Mouse (Mus musculus) small intestine, adult 2 months (tissue): Measurements from ENCODE around the gene Tas1r2. TPM values are rescaled to one million over a fixed set of nuclear protein-coding genes. Genes with fewer than 3 reads are reported as not detected.
A peak's percentile ranks its signal among the peaks of the same experiment; 100 is the strongest.

Source experiments
- H3K27ac ChIP-seq: fragments of 200-500 bp; 2 replicates; pipeline ENCODE4 v1.5.1; 2012; ENCODE audit warnings: low read depth, low read length, control low read depth, inconsistent platforms; ENCODE audit not compliant: insufficient read depth
- H3K27me3 ChIP-seq: fragments of 200-500 bp; 2 replicates; pipeline ENCODE4 v1.6.1; 2012; ENCODE audit warnings: mild to moderate bottlenecking, moderate library complexity, low read length, inconsistent platforms; ENCODE audit not compliant: control insufficient read depth, insufficient read depth
- H3K36me3 ChIP-seq: fragments of 200-500 bp; 2 replicates; pipeline ENCODE4 v1.6.1; 2012; ENCODE audit warnings: mild to moderate bottlenecking, low read length, control low read depth, inconsistent platforms; ENCODE audit not compliant: control insufficient read depth, insufficient read depth
- H3K4me1 ChIP-seq: fragments of 200-500 bp; 2 replicates; pipeline ENCODE4 v1.6.1; 2012; ENCODE audit warnings: low read length, inconsistent platforms, mixed read lengths; ENCODE audit not compliant: control insufficient read depth, insufficient read depth, insufficient read length
- H3K4me3 ChIP-seq: fragments of 200-500 bp; 2 replicates; pipeline ENCODE4 v1.5.1; 2012; ENCODE audit warnings: low read depth, mild to moderate bottlenecking, control low read depth, inconsistent platforms, low read length, moderate library complexity
- CTCF ChIP-seq: fragments of 200-500 bp; IDR thresholded peaks from 2 replicates; pipeline ENCODE4 v1.5.1; 2012; ENCODE audit warnings: low read depth, mild to moderate bottlenecking, control low read depth, inconsistent platforms, low read length, moderate library complexity, mixed read lengths; ENCODE audit not compliant: insufficient replicate concordance, insufficient read length; ENCODE audit errors: extremely low read depth
- POLR2A ChIP-seq: fragments of 200-500 bp; IDR thresholded peaks from 2 replicates; pipeline ENCODE4 v1.6.1; 2012; ENCODE audit warnings: low read depth, mild to moderate bottlenecking, control low read depth, inconsistent platforms, low read length, moderate library complexity
- WGBS: fragments of 180-500 bp; shearing (Covaris S2); methylation state at CpG from one replicate; pipeline ENCODE4 v1.1.7; 2018; 5-methylcytosine and 5-hydroxymethylcytosine counted together
- polyA plus RNA-seq: library from polyadenylated mRNA; depleted of rRNA; stranded (reverse); fragments of >200 nt; gene quantifications from 2 replicates; pipeline ENCODE4 v1.2.3, GENCODE M21; 2012

Gene Tas1r2
- polyA plus RNA-seq, 1 experiment: 0.41 TPM

GRCm38 (mm10) chr4:139637847-139638246 is 15.5 kb upstream of the Tas1r2 start:
- Histone ChIP-seq H3K27me3 (peaks cover 31% of the 10 kb centered on the region), H3K27ac (no peak overlapping the region; the same call in 1 of the 2 replicates), H3K4me3 (no peak overlapping the region), H3K36me3 (peaks cover 32% of the 10 kb centered on the region), H3K4me1 (peaks cover 22% of the 10 kb centered on the region)
- 36% methylated on average over 9 of the region's 9 CpGs for WGBS
- TF ChIP-seq POLR2A: no peak
- no peak for TF ChIP-seq CTCF

GRCm38 (mm10) chr4:139638356-139638755 is 15.0 kb upstream of the Tas1r2 start:
- Histone ChIP-seq H3K27ac (no peak overlapping the region), H3K36me3 (peaks cover 32% of the 10 kb centered on the region), H3K4me1 (peaks cover 22% of the 10 kb centered on the region), H3K27me3 (peaks cover 26% of the 10 kb centered on the region), H3K4me3 (no peak overlapping the region)
- 92% methylated on average over 16 of the region's 16 CpGs for WGBS
- TF ChIP-seq POLR2A (no peak), CTCF (no peak)

GRCm38 (mm10) chr4:139639801-139640200 is 13.5 kb upstream of the Tas1r2 start:
- WGBS: 30% methylated on average over 12 of the region's 12 CpGs
- peaks cover 26% of the 10 kb centered on the region for H3K27me3 ChIP-seq

GRCm38 (mm10) chr4:139640333-139640732 is 13.0 kb upstream of the Tas1r2 start:
- no peak overlapping the region for H3K4me3 ChIP-seq
- WGBS: 46% methylated on average over 12 of the region's 12 CpGs
- peaks cover 26% of the 10 kb centered on the region for H3K27me3 ChIP-seq
- peaks cover 36% of the 10 kb centered on the region for H3K36me3 ChIP-seq
- H3K27ac ChIP-seq: no peak overlapping the region
- H3K4me1 ChIP-seq: peaks cover 22% of the 10 kb centered on the region
- TF ChIP-seq CTCF (no peak), POLR2A (no peak)

More at GRCm38 (mm10) chr4:139639801-139640200, 13.5 kb upstream of the Tas1r2 start:
- no peak for TF ChIP-seq POLR2A
- Histone ChIP-seq H3K4me3 (no peak overlapping the region), H3K36me3 (peaks cover 36% of the 10 kb centered on the region), H3K4me1 (peaks cover 22% of the 10 kb centered on the region), H3K27ac (no peak overlapping the region)

- TF ChIP-seq POLR2A (no peak), CTCF (no peak)
- H3K4me3 ChIP-seq: no peak overlapping the region
- H3K27ac ChIP-seq: no peak overlapping the region
- H3K27me3 ChIP-seq: peaks cover 25% of the 10 kb centered on the region
- peaks cover 22% of the 10 kb centered on the region for H3K4me1 ChIP-seq
- 47% methylated on average over 6 of the region's 6 CpGs for WGBS
- H3K36me3 ChIP-seq: peaks cover 32% of the 10 kb centered on the region
Observed at GRCm38 (mm10) chr4:139640775-139641174, 12.6 kb upstream of the Tas1r2 start.

GRCm38 (mm10) chr4:139641829-139642425 is 11.4 kb upstream of the Tas1r2 start:
- H3K27ac ChIP-seq: no peak overlapping the region
- H3K4me1 ChIP-seq: peaks cover 22% of the 10 kb centered on the region
- peaks cover 28% of the 10 kb centered on the region for H3K36me3 ChIP-seq
- H3K27me3 ChIP-seq: peaks cover 20% of the 10 kb centered on the region
- peak overlapping the region; percentile 17; the same call in 1 of the 2 replicates for H3K4me3 ChIP-seq
- TF ChIP-seq POLR2A: no peak
- no peak for TF ChIP-seq CTCF
- WGBS: 19% methylated on average over 30 of the region's 30 CpGs

GRCm38 (mm10) chr4:139643972-139644371 is 9.4 kb upstream of the Tas1r2 start:
- Histone ChIP-seq H3K36me3 (peaks cover 27% of the 10 kb centered on the region), H3K27me3 (peaks cover 19% of the 10 kb centered on the region), H3K4me1 (peaks cover 9% of the 10 kb centered on the region), H3K27ac (no peak overlapping the region), H3K4me3 (no peak overlapping the region)
- peak; percentile 84 for TF ChIP-seq CTCF
- TF ChIP-seq POLR2A: no peak
- WGBS: 13% methylated on average over 9 of the region's 9 CpGs
